Mouse (Mus musculus): ENCODE data around the gene Abcd3. TPM values are rescaled to one million over a fixed set of nuclear protein-coding genes. Genes with fewer than 3 reads are reported as not detected.

Abcd3 gene
- polyA plus RNA-seq, 1 experiment from 2014 or later, result 59.4 TPM

- Histone ChIP-seq H3K27me3 (ENCODE audit: control insufficient read depth, insufficient read depth, low read length) (no peaks in the 10 kb centered on the region), H3K9ac (ENCODE audit: low read length) (no peak overlapping the region), H3K4me2 (ENCODE audit: low read depth) (no peak overlapping the region), H3K9me3 (ENCODE audit: control insufficient read depth, low read length) (no peaks in the 10 kb centered on the region), H3K27ac (ENCODE audit: low read depth, low read length) (no peak overlapping the region), H3K36me3 (ENCODE audit: control insufficient read depth, insufficient read depth, low read length) (no peaks in the 10 kb centered on the region), H3K4me3 (ENCODE audit: low read depth, low read length) (no peak overlapping the region), H3K4me1 (ENCODE audit: control insufficient read depth, insufficient read depth, low read length) (no peaks in the 10 kb centered on the region)
- ATAC-seq (ENCODE audit: insufficient read depth, low FRiP score, low TSS enrichment), result no peak
- 93% methylated on average over 1 of the region's 1 CpGs for WGBS
- DNase-seq (ENCODE audit: low spot score), result no peak
Measured at GRCm38 (mm10) chr3:121824319-121824718, 9.2 kb upstream of the Abcd3 start.

GRCm38 (mm10) chr3:121822643-121823042 lies 7.5 kb upstream of the Abcd3 start:
- no peak for DNase-seq (ENCODE audit: low spot score)

GRCm38 (mm10) chr3:121821559-121822143 lies 6.5 kb upstream of the Abcd3 start:
- no peaks in the 10 kb centered on the region for H3K4me1 ChIP-seq (ENCODE audit: control insufficient read depth, insufficient read depth, low read length)
- no peak for DNase-seq (ENCODE audit: low spot score)
- no peak overlapping the region for H3K9ac ChIP-seq (ENCODE audit: low read length)
- 76% methylated on average over 8 of the region's 8 CpGs for WGBS
- no peak overlapping the region for H3K4me3 ChIP-seq (ENCODE audit: low read depth, low read length)
- ATAC-seq (ENCODE audit: insufficient read depth, low FRiP score, low TSS enrichment), result no peak
- no peak overlapping the region for H3K4me2 ChIP-seq (ENCODE audit: low read depth)
- no peaks in the 10 kb centered on the region for H3K27me3 ChIP-seq (ENCODE audit: control insufficient read depth, insufficient read depth, low read length)
- no peaks in the 10 kb centered on the region for H3K9me3 ChIP-seq (ENCODE audit: control insufficient read depth, low read length)
- H3K27ac ChIP-seq (ENCODE audit: low read depth, low read length), result no peak overlapping the region
- no peaks in the 10 kb centered on the region for H3K36me3 ChIP-seq (ENCODE audit: control insufficient read depth, insufficient read depth, low read length)

More at GRCm38 (mm10) chr3:121822643-121823042, 7.5 kb upstream of the Abcd3 start:
- H3K9ac ChIP-seq (ENCODE audit: low read length), result no peak overlapping the region
- H3K27ac ChIP-seq (ENCODE audit: low read depth, low read length), result no peak overlapping the region
- H3K27me3 ChIP-seq (ENCODE audit: control insufficient read depth, insufficient read depth, low read length), result no peaks in the 10 kb centered on the region
- no peak overlapping the region for H3K4me3 ChIP-seq (ENCODE audit: low read depth, low read length)
- no peaks in the 10 kb centered on the region for H3K4me1 ChIP-seq (ENCODE audit: control insufficient read depth, insufficient read depth, low read length)
- WGBS, result 93% methylated on average over 5 of the region's 5 CpGs
- no peak overlapping the region for H3K4me2 ChIP-seq (ENCODE audit: low read depth)
- no peak for ATAC-seq (ENCODE audit: insufficient read depth, low FRiP score, low TSS enrichment)
- no peaks in the 10 kb centered on the region for H3K36me3 ChIP-seq (ENCODE audit: control insufficient read depth, insufficient read depth, low read length)
- no peaks in the 10 kb centered on the region for H3K9me3 ChIP-seq (ENCODE audit: control insufficient read depth, low read length)

GRCm38 (mm10) chr3:121819693-121820200 lies 4.6 kb upstream of the Abcd3 start:
- no peak overlapping the region for H3K4me2 ChIP-seq (ENCODE audit: low read depth)
- H3K27ac ChIP-seq (ENCODE audit: low read depth, low read length), result no peak overlapping the region
- H3K27me3 ChIP-seq (ENCODE audit: control insufficient read depth, insufficient read depth, low read length), result no peaks in the 10 kb centered on the region
- 80% methylated on average over 3 of the region's 3 CpGs for WGBS
- H3K9ac ChIP-seq (ENCODE audit: low read length), result no peak overlapping the region
- H3K9me3 ChIP-seq (ENCODE audit: control insufficient read depth, low read length), result no peaks in the 10 kb centered on the region
- no peaks in the 10 kb centered on the region for H3K36me3 ChIP-seq (ENCODE audit: control insufficient read depth, insufficient read depth, low read length)
- DNase-seq (ENCODE audit: low spot score), result no peak
- H3K4me1 ChIP-seq (ENCODE audit: control insufficient read depth, insufficient read depth, low read length), result peaks cover 4% of the 10 kb centered on the region; the same call in 1 of the 2 replicates
- H3K4me3 ChIP-seq (ENCODE audit: low read depth, low read length), result no peak overlapping the region
- ATAC-seq (ENCODE audit: insufficient read depth, low FRiP score, low TSS enrichment), result no peak

- no peak for ATAC-seq (ENCODE audit: insufficient read depth, low FRiP score, low TSS enrichment)
- Histone ChIP-seq H3K4me3 (ENCODE audit: low read depth, low read length) (no peak overlapping the region), H3K9me3 (ENCODE audit: control insufficient read depth, low read length) (no peaks in the 10 kb centered on the region), H3K9ac (ENCODE audit: low read length) (no peak overlapping the region), H3K36me3 (ENCODE audit: control insufficient read depth, insufficient read depth, low read length) (no peaks in the 10 kb centered on the region), H3K4me2 (ENCODE audit: low read depth) (no peak overlapping the region), H3K27ac (ENCODE audit: low read depth, low read length) (no peak overlapping the region), H3K4me1 (ENCODE audit: control insufficient read depth, insufficient read depth, low read length) (peaks cover 9% of the 10 kb centered on the region; the same call in 1 of the 2 replicates), H3K27me3 (ENCODE audit: control insufficient read depth, insufficient read depth, low read length) (no peaks in the 10 kb centered on the region)
- no peak for DNase-seq (ENCODE audit: low spot score)
- 80% methylated on average over 10 of the region's 10 CpGs for WGBS
Measured at GRCm38 (mm10) chr3:121818736-121819396, 3.8 kb upstream of the Abcd3 start.

- 25% methylated on average over 16 of the region's 16 CpGs for WGBS
- ATAC-seq (ENCODE audit: insufficient read depth, low FRiP score, low TSS enrichment), result no peak
- Histone ChIP-seq H3K36me3 (ENCODE audit: control insufficient read depth, insufficient read depth, low read length) (no peaks in the 10 kb centered on the region), H3K27me3 (ENCODE audit: control insufficient read depth, insufficient read depth, low read length) (no peaks in the 10 kb centered on the region), H3K9ac (ENCODE audit: low read length) (peak overlapping the region; percentile 92), H3K4me1 (ENCODE audit: control insufficient read depth, insufficient read depth, low read length) (peaks cover 10% of the 10 kb centered on the region; the same call in 1 of the 2 replicates), H3K27ac (ENCODE audit: low read depth, low read length) (peak overlapping the region; percentile 93), H3K4me3 (ENCODE audit: low read depth, low read length) (peak overlapping the region; percentile 82), H3K9me3 (ENCODE audit: control insufficient read depth, low read length) (no peaks in the 10 kb centered on the region), H3K4me2 (ENCODE audit: low read depth) (peak overlapping the region; percentile 74)
- no peak for DNase-seq (ENCODE audit: low spot score)
Measured at GRCm38 (mm10) chr3:121815549-121816235, 590 bp upstream of the Abcd3 start.

- peak overlapping the region; percentile 93 for H3K27ac ChIP-seq (ENCODE audit: low read depth, low read length)
- H3K9ac ChIP-seq (ENCODE audit: low read length), result peak overlapping the region; percentile 92
- peak overlapping the region; percentile 74 for H3K4me2 ChIP-seq (ENCODE audit: low read depth)
- no peaks in the 10 kb centered on the region for H3K36me3 ChIP-seq (ENCODE audit: control insufficient read depth, insufficient read depth, low read length)
- no peaks in the 10 kb centered on the region for H3K27me3 ChIP-seq (ENCODE audit: control insufficient read depth, insufficient read depth, low read length)
- ATAC-seq (ENCODE audit: insufficient read depth, low FRiP score, low TSS enrichment) (peak; percentile 28; the same call in 1 of the 2 replicates), DNase-seq (ENCODE audit: low spot score) (no peak)
- H3K4me1 ChIP-seq (ENCODE audit: control insufficient read depth, insufficient read depth, low read length), result peaks cover 10% of the 10 kb centered on the region; the same call in 1 of the 2 replicates
- H3K9me3 ChIP-seq (ENCODE audit: control insufficient read depth, low read length), result no peaks in the 10 kb centered on the region
- peak overlapping the region; percentile 82 for H3K4me3 ChIP-seq (ENCODE audit: low read depth, low read length)
- under 1% methylated on average over 27 of the region's 28 CpGs for WGBS
Measured at GRCm38 (mm10) chr3:121814413-121814864, 663 bp downstream of the Abcd3 start.

- no peak overlapping the region; the same call in 1 of the 2 replicates for H3K9ac ChIP-seq (ENCODE audit: low read length)
- no peaks in the 10 kb centered on the region for H3K9me3 ChIP-seq (ENCODE audit: control insufficient read depth, low read length)
- DNase-seq (ENCODE audit: low spot score) (no peak), ATAC-seq (ENCODE audit: insufficient read depth, low FRiP score, low TSS enrichment) (no peak)
- no peaks in the 10 kb centered on the region for H3K27me3 ChIP-seq (ENCODE audit: control insufficient read depth, insufficient read depth, low read length)
- H3K4me2 ChIP-seq (ENCODE audit: low read depth), result peak overlapping the region; percentile 74
- H3K36me3 ChIP-seq (ENCODE audit: control insufficient read depth, insufficient read depth, low read length), result no peaks in the 10 kb centered on the region
- WGBS, result 75% methylated on average over 5 of the region's 5 CpGs
- peaks cover 10% of the 10 kb centered on the region; the same call in 1 of the 2 replicates for H3K4me1 ChIP-seq (ENCODE audit: control insufficient read depth, insufficient read depth, low read length)
- H3K4me3 ChIP-seq (ENCODE audit: low read depth, low read length), result peak overlapping the region; percentile 82
- H3K27ac ChIP-seq (ENCODE audit: low read depth, low read length), result no peak overlapping the region
Measured at GRCm38 (mm10) chr3:121813834-121814233, 1.3 kb downstream of the Abcd3 start.
